Mouse (Mus musculus) small intestine, adult 10 weeks (tissue): ENCODE results near the gene Gsdmc3. TPM values are rescaled to one million over a fixed set of nuclear protein-coding genes. Genes with fewer than 3 reads are reported as not detected.

Source experiments
- polyA plus RNA-seq: library from polyadenylated mRNA; stranded (reverse); fragments of 350-450 nt; fragmentation: Illumina TruSeq; extraction: RNeasy Lipid Tissue Mini Kit (QIAGEN cat#74804); gene quantifications from one replicate; pipeline ENCODE4 v1.2.3, GENCODE M21; 2014; ENCODE audit warnings: low replicate concordance

Gene Gsdmc3
- 1.1 TPM for polyA plus RNA-seq

DNA sequence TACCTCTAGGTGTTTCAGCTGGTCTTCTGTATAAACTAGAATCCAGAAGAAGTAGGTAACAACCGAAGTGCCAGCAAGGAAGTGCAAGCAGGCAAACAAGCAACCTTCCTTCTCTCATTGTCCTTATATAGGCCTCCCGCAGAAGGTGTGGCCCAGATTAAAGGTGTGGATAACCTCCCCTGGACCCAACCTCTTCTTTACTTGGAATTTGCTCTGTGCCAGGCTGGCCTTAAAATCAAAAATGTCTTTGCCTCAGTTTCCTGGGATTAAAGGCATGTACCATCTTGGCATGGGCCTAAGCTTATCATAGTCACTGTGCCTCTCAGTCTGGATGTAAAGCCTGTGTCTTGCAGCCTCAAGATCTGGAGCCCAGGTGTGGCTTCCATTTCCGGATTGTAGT, at the start of gene Gsdmc3:
TSS of gene Gsdmc3 (minus strand) at position 101 of the 400 bp plus-strand sequence.

DNA sequence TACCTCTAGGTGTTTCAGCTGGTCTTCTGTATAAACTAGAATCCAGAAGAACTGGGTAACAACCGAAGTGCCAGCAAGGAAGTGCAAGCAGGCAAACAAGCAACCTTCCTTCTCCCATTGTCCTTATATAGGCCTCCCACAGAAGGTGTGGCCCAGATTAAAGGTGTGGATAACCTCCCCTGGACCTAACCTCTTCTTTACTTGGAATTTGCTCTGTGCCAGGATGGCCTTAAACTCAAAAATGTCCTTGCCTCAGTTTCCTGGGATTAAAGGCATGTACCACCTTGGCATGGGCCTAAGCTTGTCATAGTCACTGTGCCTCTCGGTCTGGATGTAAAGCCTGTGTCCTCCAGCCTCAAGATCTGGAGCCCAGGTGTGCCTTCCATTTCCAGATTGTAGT, 33.8 kb upstream of the Gsdmc3 start, which contains the start of gene Gsdmc4:
TSS of gene Gsdmc4 (minus strand) at position 101 of the 400 bp plus-strand sequence.

Other genes with a start within 250 kb of the Gsdmc3 start
- gene Gsdmc2, start 33.4 kb downstream of the Gsdmc3 start, polyA plus RNA-seq = 6.3 TPM
- 16.7 TPM for gene Gsdmc4, start 33.7 kb upstream of the Gsdmc3 start, polyA plus RNA-seq
- gene Fam49b, start 181.9 kb upstream of the Gsdmc3 start, polyA plus RNA-seq = 197 TPM